Mouse (Mus musculus) adrenal gland, postnatal 36 days (tissue): ENCODE results near the gene Olfr599. TPM values are rescaled to one million over a fixed set of nuclear protein-coding genes. Genes with fewer than 3 reads are reported as not detected.
"Not testable (repeated sequence)": the region's sequence is repeated elsewhere in the genome, so short reads cannot be mapped to it uniquely, and the experiment has no call there.

Experiments used
- DNase-seq, 2 experiments: peaks; one replicate each; pipeline ENCODE4 v3.0.0; 2021; ENCODE audit warnings: mixed read lengths in 1 of 2
- long read RNA-seq, 2 experiments: library from polyadenylated mRNA; stranded (forward); transcript quantifications; one replicate each; pipeline ENCODE4 v2.0.0; 2021; ENCODE audit warnings: borderline sequencing depth in 2 of 2
- total RNA-seq, 2 experiments: library from RNA; stranded (reverse); gene quantifications; 2 replicates each; pipeline ENCODE4 v1.2.3; 2021

Gene Olfr599
- not detected for total RNA-seq
- long read RNA-seq, experiment 1: 0 reads
- long read RNA-seq, experiment 2: 0 reads

DNA sequence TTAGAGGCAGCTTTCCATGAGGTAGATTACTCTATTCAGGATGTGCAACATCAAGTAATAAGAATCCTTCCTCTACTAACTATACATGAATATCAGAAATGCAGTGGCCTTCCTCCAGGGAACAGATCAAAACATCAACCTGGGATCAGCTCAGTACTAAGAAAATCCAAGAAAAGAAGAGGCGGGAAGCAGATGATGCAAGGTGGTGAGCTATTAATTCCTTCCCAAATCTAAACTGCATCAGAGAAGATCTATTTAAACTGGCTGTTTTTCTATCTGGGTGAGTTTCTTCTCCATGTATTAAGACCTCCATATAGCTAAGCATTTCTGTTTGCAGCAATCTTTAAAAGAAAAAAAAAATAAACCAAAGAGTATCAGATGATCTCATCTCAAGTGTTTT is at the start of gene Olfr599:
TSS of gene Olfr599 (plus strand) at position 301 of the 400 bp plus-strand sequence.
- DNase-seq: no peak

DNA sequence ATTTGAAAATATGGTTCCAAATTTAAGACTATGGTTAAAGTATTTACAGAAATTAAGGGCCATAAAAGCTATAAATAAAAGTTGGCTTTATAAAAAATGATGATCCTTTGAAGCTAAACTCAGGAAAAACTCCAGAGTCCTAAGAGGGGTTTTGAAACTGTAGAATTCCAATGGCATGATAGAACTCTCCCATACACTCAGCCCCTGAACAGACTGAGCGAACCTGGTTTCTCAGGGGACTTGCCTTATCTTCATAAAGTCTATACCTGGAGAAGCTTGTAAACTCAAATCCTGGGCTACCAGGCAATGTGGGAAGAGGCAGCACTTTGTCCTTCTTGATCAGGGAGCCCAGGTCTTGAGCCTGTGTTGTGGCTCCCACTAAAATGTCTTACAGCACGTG is 30.4 kb upstream of the Olfr599 start, which contains the start of gene Olfr596:
TSS of gene Olfr596 (plus strand) at position 301 of the 400 bp plus-strand sequence.
- DNase-seq: not testable (repeated sequence)

DNA sequence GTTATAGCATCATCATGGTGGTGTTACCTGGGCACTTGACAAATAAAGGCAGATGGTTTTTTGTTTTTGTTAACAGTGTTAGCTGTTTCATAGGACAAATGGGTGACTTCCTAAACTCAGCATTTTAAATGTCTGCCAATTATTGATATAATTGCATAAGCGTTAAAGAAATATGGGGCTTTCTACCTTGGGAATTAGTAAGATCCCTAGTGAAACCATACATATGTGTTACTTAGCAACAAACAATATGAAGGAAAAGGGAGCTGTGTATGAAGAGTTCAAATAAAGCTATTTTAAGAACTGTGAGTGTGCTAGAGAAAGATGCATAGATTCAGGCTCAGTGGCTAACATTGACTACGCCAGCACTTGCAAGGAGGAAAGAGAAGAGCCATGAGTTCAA is 19.7 kb upstream of the Olfr599 start, which contains the start of gene Olfr597:
TSS of gene Olfr597 (plus strand) at position 301 of the 400 bp plus-strand sequence.
- not testable (repeated sequence) for DNase-seq

DNA sequence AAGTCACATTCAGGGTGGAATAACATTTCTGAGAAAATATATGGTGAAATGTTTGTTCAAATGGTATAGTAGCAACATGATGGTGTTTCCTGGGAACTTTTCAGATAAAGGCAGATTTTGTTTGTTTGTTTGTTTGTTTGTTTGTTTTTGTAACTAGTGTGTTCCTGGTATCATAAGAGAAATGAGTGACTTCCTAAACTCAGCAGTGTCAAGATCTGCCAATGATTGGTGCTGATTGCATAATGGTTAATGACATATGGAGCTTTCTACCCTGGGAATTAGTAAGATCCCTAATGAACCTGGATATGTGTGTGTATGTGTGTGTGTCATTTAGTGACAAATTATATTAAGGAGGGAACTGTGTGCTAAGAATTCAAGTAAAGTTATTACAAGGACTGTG is 12.4 kb upstream of the Olfr599 start, which contains the start of gene Olfr598:
TSS of gene Olfr598 (plus strand) at position 301 of the 400 bp plus-strand sequence.
- no peak for DNase-seq

DNA sequence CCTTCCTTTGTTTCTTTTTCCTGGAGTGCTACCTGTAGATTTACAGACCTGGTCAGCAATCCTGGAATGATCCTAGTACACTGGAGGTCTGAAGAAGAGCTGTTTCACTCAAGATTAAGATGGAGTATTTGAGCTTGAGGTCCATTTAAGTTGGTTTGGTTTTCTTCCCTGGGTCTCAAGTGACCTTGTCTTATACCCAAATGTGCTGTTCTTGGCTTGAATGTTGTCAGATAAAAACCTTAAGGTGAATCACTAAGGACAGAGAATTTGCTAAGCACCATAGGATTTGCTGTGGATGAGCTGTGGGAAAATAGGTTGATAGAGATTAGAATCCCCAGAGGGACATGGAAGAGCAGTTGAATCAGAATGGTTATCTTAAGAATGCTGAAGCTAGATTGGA is 13.9 kb downstream of the Olfr599 start, which contains the start of gene Olfr600:
TSS of gene Olfr600 (minus strand) at position 101 of the 400 bp plus-strand sequence.
- DNase-seq: no peak

DNA sequence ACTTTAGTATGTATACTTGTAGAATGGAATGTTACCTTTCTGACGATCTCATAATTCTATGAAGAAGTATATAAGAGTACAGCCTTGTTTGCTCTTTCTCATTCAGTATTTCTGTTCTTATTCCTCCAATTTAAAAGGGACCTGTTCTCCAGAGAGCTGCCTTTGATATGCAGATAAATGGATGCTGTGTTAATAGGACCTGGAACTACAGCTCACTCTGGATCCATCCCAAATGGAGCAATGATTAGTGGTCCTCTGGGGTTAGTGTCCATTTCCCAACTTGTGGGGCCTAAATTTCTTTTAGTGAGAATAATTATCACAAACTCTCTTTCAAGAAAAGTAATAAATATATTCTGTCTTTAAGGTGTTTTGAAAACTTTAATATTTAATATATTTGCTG is 26.8 kb downstream of the Olfr599 start, which contains the start of gene Olfr601:
TSS of gene Olfr601 (minus strand) at position 101 of the 400 bp plus-strand sequence.
- no peak for DNase-seq

DNA sequence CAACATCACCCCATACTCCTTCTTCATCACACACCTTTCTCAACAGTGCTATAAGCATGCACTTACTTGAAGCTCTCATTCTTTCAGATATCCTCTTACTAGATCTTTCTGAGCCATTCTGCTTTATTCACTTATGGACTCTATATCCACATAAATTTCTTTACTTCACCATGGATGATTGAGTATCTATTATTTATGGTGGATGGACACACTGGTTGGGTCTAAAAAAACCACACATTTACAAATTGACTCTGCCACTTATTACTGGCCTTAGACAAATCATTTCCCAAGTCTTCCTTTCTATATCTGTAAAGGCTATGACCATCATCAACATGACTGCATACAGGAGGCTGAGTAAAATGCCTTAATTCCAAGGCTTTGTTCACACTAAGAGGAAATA is 50.4 kb downstream of the Olfr599 start, which contains the start of gene Olfr603:
TSS of gene Olfr603 (minus strand) at position 101 of the 400 bp plus-strand sequence.
- no peak for DNase-seq

Other genes starting within 250 kb of the Olfr599 start
- not detected for gene Olfr585, start 238.2 kb upstream of the Olfr599 start, total RNA-seq
- not detected for gene Olfr586, start 210.3 kb upstream of the Olfr599 start, total RNA-seq
- gene Olfr588-ps1, start 195.0 kb upstream of the Olfr599 start, total RNA-seq: not detected
- gene Olfr589, start 179.6 kb upstream of the Olfr599 start, total RNA-seq: not detected
- gene Olfr591, start 157.6 kb upstream of the Olfr599 start, total RNA-seq: not detected
- gene Olfr592, start 151.1 kb upstream of the Olfr599 start, total RNA-seq: not detected
- gene Olfr593, start 124.1 kb upstream of the Olfr599 start, total RNA-seq: not detected
- gene Olfr594, start 118.9 kb upstream of the Olfr599 start, total RNA-seq: not detected
- gene Usp17ld, start 83.4 kb upstream of the Olfr599 start, total RNA-seq: not detected
- gene Olfr596, start 30.3 kb upstream of the Olfr599 start, total RNA-seq: not detected
- gene Olfr597, start 19.6 kb upstream of the Olfr599 start, total RNA-seq: not detected
- not detected for gene Olfr598, start 12.3 kb upstream of the Olfr599 start, total RNA-seq
- gene Olfr600, start 13.8 kb downstream of the Olfr599 start, total RNA-seq: not detected
- gene Olfr601, start 26.7 kb downstream of the Olfr599 start, total RNA-seq: not detected
- gene Olfr603, start 50.3 kb downstream of the Olfr599 start, total RNA-seq: not detected
- not detected for gene Usp17lc, start 79.2 kb downstream of the Olfr599 start, total RNA-seq
- not detected for gene Olfr605, start 109.5 kb downstream of the Olfr599 start, total RNA-seq
- gene Olfr606, start 113.1 kb downstream of the Olfr599 start, total RNA-seq: not detected
- gene Olfr607, start 128.2 kb downstream of the Olfr599 start, total RNA-seq: not detected
- gene Olfr608, start 134.0 kb downstream of the Olfr599 start, total RNA-seq: not detected
- gene Olfr609, start 162.1 kb downstream of the Olfr599 start, total RNA-seq: not detected
- not detected for gene Olfr610, start 176.2 kb downstream of the Olfr599 start, total RNA-seq
- gene Olfr611, start 184.9 kb downstream of the Olfr599 start, total RNA-seq: not detected
- gene Olfr612, start 206.8 kb downstream of the Olfr599 start, total RNA-seq: not detected
- gene Olfr613, start 212.2 kb downstream of the Olfr599 start, total RNA-seq: not detected
- not detected for gene Olfr615, start 220.2 kb downstream of the Olfr599 start, total RNA-seq
- gene Olfr616, start 233.2 kb downstream of the Olfr599 start, total RNA-seq: not detected
- gene Olfr617, start 237.1 kb downstream of the Olfr599 start, total RNA-seq: not detected